Mouse (Mus musculus): Measurements from ENCODE around the gene Lrrc4c.

The Lrrc4c gene

DNA sequence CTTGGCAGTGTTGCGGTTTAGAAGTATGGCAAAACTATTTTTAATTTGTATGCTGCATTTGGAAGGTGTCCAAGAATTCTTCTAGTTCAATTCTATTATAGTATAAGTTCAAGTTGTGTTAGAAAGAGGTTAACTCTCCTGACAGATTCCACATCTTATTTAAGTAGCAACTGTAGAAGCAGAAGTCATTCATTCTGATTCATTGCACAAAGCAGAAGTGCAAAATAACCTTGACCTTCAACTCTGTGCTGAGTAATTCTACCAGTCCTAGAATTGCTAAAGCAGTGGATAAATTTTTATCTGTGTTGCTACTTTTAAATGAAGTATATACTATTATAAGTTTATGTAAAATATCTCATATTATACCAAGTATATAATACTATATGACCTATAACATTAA, 916.1 kb downstream of the Lrrc4c start:
- in situ Hi-C loops (cut with MboI): no loop called here

DNA sequence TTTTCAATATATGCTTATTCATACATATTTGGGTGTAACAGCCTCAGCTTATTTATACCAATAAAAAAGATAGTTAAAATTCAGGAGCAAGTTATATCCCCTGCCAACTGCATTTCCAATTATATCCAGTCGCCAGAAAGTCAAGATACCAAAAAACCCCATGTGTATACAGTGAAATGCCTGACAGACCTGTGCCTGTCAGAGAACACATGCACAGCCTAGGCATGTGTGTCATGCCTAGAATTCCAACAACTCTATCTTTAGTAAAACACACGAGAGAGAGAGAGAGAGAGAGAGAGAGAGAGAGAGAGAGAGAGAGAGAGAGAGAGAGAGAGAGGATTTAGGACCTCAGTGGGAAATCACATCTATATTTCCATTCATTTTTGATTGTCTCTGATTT, 956.7 kb downstream of the Lrrc4c start:
- in situ Hi-C loops (cut with MboI): no loop called here

DNA sequence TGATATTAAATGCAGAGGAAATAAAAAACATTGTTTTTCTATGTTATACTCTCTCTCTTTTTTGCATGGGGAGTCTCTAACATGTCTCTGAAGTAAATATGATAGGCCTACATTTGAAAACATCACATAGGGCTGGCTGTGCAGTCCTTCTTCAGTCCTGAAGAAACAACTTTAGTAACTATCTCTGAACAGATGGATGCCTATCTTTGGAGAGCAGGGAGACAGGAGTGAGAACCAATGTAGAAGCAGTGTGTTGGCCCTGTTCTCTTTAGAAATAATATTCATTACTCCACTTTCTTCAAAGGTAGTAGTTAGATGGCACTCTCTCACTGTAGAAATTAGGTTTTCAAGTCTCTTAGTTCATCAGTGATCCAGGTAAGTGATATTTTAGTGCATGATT, 967.0 kb downstream of the Lrrc4c start:
- in situ Hi-C loops (cut with MboI): no loop called here

DNA sequence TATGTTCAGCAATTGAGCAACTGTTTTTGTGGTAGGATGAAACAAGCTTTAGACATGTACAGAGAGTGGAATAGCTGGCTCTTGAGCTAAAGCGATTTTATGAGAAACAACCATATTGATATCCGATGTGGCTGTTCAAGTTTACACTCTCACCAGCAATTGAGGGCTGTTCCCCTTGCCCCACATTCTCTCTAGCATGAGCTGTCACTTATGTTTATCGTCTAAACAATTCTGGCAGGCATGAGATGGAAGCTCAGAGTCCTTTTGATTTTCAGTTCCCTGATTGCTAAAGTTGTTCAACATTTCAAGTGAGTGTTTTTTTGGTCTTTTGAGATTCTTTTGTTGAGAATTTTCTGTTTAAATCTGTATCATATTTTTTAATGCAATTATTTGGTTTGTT, 976.2 kb downstream of the Lrrc4c start:
- in situ Hi-C loops (cut with MboI): no loop called here

DNA sequence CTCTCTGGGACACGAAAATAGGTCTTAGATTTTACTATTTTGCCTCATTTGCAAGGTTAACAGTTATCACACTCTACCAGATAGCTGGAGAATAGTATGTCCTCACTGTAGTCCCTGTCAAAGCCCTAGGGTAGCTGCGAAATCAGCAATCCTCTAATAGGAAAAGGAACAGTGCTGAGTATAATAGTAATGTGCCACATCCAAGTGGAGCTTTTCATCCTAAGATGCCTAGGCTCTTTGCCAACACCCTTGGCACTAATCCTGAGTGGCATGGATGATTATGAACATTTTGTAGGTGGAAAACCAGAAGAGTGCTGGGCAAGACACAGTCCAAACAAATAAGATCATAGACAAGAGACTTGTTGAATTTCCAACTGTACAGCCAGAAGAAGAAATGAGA, 981.7 kb downstream of the Lrrc4c start:
- in situ Hi-C loops (cut with MboI): no loop called here

DNA sequence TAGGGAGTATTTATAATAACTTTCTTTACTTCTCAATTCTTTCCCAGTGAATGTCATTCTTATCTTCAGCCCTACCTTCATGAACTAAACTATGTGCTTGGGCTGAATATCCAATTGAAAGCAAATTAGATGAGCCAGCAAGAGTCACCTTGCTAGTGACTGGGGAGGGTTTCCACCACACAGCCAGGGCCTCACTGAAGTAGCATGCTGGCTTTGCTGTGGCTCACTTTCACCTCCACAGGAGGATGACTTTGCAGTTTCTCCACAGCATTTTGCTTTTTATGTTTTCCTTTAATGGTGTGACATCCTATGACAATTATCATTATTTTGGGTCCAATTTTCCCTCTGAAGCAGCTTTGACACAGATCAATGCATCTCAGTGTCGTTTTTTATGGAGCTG, 1000.0 kb downstream of the Lrrc4c start:
- in situ Hi-C loops (cut with MboI): no loop called here

DNA sequence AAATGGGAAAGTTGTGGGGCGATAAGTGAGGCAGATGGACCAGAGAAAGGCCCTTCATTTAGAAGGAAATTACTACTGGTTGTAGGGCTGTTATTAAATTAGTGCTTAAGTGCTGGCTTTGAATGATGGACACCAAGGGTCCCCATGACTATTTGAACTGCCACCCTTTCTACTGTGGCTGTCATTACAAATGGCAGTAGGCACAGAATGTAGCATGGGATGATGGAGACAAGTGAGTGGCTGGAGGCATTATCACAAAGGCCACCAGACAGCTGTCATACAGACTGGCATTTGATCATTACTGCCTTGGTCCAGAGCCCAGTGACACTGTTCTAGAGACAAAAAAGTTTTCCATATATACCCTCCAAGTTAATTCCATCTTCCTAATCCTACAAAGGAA, 1000.6 kb downstream of the Lrrc4c start:
- in situ Hi-C loops (cut with MboI): no loop called here

DNA sequence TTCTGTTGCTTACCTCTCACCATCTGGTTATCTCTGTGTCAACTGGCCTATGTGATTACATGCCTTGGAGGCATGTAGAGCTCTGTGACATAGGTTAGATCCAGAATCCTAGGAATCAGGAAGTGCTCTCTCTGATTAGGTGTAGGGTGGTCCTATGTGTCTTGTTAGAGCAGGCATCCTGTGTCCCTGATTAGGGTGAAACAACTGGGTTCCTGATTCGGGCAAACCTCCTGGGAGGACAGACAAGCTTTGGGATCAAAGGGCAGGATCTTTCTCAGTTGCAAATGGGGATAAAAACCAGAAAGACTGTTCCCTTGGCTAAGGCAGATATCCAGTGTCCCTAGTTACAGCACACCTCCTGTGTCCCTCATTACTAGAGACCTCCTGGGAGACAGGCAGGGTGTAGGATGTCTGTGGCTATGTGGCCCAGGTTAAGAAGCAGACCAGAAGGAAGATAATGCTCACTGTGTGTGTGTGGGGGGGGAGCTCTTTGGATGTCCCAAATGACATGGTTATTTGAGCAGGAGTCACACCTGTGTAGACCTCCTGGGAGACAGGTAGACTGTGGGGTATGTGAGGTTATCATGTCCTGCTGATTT, 1014.2 kb downstream of the Lrrc4c start:
- in situ Hi-C loops (cut with MboI): no loop called here

DNA sequence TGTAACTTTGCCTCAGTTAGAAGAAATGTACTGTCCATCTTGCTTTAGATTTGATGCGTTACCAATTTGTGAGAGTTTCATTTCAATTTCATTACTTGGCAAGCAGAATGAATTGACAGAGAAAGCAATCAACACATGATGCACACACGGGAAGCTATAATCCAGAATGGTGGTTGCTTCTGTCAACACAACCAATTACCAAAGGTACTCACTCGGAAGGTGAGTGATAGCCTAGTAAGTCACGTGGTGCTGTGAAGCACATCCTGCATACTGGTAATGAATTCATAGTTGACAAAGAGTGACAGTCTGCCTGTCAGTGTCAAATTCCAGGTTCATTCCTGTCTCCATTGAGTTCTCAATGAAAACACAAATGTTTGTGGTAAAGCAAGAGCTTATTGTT, 1021.7 kb downstream of the Lrrc4c start:
- in situ Hi-C loops (cut with MboI): no loop called here

DNA sequence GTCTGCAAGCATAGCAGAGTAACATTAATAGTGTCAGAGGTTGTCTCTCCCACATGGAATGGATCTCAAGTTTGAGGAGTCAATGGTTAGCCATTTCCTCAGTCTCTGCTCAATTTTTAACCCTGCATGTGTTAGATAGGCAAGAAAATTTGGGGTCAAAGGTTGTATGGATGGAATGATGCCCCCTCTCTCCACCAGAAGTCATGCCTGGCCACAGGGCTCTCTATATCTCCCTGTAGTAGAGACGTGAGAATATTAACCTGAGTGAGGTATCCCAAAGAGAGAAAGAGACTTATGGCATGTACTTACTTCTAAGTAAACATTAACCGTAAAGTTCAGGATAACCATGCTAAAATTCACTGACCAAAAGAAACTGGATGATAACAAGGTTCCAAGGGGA, 1043.3 kb downstream of the Lrrc4c start:
- in situ Hi-C loops (cut with MboI): no loop called here

DNA sequence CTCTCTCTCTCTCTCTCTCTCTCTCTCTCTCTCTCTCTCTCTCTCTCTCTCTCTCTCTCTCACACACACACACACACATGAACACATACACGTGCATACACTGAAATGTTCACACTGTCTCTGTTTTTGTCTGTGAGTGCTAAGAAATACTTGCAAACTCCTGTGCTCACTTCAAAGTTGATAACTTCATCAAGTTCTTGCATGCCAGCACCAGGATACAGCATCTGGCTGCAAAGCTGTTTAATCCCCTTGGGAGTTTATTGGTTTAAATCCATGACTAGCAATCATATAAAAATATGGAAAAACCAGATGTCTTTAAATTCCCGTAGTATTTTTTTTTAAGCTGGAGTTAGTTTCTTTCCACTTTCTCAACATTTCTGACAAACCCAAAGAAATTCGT, 1052.0 kb downstream of the Lrrc4c start:
- in situ Hi-C loops (cut with MboI): no loop called here

DNA sequence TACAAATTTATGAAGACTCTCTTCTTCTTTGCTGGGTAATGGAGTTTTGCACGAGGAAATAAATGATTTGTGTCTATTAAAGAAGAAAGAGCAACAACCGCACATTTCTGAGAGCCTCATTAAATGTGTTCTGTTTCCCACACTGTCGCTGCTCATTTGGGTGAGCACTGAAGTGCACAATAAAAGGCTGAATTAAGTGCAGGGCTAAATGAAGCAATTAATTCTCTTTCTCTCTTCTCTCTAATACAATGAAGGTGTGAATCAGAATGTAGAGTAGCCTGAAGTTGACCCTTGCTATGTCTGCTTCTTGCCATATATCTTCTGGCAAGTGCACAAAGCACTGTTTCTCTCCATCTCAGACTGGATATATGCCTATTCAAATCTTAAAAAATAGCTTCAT, 1073.5 kb downstream of the Lrrc4c start:
- in situ Hi-C loops (cut with MboI): no loop called here

DNA sequence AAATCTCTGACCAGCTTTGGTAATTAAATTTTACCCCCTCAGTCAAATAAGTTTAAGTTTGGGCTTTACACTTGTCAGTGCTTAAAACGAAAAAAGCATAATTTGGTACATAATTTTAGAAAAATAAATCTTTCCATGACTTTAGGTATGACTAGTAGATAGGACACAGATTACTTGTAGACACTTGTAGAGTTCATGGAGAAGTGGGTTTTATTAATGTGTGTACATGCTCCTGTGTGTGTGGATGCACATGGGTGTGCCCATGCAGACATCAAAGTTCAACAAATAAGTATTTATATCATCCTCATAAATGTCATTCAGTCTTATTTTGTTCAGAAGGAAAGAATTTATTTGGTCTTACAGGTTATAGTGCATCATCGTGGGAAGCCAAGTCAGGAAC, 1073.9 kb downstream of the Lrrc4c start:
- in situ Hi-C loops (cut with MboI): no loop called here

DNA sequence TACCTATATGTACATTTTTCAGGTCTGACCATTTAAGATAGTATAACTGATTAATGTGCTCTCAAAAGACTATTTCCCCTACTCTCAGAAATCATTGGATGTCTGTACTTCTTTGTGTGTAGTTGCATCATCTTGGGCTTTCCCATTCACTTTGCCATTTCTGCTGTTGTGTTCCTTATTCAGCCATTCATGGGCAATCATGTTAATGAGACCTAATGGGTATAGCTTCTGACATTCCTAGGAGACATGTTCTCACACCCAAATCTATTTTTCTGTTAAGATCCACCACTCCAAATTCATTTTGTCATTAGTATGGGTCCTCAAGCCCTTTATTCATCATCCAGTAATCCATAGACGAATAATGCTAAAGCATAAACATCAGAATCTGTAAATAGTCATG, 1095.1 kb downstream of the Lrrc4c start:
- in situ Hi-C loops (cut with MboI): no loop called here

DNA sequence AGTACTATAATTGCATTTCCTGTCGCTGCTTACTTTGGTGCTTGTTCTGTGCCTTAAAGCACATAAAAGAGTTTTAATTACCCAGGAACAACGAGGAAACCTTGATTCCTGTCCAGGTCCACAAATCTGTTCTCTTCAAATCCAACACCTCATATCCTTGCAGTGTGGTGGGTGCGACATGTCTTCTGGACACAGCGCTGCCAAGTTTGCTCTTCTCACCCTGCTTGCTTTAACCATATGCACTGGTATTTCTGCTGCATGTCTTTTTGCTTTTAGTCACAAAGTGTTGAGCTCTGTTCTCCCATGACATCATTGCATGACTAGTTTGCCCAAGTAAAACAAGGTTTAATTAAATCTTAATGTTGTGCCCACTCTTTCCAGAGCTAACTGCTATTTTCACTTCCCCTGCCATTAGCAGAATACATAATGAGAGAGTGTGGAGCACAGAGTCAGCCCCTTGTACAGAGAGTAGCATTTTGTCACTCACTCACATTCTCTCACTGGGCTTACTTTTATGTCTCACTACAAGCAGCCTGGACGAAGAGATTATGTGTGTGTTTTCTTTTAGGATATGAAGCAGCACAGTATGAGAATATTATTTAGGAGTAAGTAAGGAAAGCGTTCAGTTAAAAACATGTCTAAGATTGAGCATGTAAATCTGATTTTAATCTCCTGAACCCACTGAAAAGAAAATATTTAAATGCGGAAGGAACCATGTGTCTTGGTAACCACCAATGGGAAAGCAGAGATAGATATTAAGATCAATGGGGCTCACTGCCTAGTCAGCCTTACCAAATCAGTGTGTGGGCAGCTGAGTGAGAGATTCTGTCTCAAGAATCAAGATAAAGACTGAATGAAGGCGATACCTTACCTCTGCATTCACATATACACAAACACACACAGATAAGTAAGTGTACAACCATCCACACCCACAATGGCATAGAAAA, 1096.7 kb downstream of the Lrrc4c start:
- in situ Hi-C loops (cut with MboI): no loop called here

DNA sequence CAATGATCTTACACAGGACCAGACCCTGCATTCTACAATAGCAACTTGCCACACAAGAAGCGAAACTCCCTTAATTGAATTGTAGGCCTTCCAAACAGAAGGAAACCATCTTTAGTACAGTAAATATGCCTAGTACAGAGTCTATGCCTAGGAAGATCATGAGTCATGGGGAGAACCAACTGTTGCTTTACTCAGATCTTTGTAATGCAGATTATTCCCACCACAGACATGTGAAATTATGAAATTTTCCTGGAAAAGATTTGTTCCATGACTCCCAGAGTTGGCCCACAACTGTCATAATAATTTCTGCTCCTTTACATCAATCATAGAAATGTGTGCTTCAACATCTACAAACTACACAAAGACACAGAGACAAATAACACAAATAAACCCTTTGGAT, 1116.2 kb downstream of the Lrrc4c start:
- in situ Hi-C loops (cut with MboI): no loop called here

DNA sequence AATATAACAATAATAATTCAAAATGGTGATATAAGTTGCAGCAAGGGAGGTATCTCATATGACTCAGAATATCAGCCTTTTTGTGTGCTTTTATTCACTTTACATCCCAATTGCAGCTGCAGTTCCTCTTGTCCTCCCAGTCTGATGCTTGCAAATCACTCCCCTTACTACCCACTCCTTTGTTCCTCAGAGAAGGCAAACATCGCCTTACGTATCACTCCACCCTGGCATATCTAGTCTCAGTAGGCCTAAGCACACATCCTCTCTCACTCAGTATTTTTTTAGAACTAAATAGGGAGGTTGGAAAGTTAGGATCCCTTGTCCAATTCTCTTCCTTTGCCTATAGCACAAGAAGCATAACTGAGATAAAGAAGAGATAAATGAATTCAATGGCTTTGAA, 1117.6 kb downstream of the Lrrc4c start:
- in situ Hi-C loops (cut with MboI): no loop called here

DNA sequence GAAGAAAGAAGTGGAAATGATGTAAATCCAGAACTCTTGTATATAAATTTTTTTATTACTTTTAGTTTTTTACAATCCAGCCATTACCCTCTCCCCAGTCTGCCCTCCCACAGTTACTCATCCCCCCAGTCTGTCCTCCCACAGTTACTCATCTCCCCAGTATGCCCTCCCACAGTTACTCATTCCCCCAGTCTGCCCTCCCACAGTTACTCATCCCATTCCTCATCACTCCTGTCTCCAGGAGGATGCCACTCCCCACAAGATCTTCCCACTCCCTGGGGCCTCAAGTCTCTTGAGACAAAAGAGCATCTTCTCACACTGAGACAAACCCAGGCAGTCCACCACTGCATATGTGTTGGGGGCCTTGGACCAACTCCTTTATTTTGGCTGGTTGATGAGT, 1119.8 kb downstream of the Lrrc4c start:
- in situ Hi-C loops (cut with MboI): no loop called here

DNA sequence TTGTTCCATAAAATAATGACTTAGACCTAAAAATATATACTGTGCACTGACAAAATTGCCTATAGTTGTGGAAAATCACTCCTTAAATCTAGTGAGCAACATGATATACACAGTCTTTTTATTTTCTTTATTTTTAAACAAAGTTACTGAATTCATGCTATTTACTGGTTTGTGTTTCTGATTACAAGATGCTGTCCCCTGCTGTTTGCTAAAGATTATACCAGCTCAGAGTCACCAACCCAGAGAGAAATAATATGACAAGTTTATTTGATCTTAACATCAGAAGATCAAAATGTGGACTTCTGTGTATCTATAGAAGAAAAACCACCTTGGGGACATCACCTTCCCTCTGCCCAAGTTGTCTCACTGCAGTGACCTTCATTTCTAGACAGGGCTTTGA, 1145.6 kb downstream of the Lrrc4c start:
- in situ Hi-C loops (cut with MboI): no loop called here

DNA sequence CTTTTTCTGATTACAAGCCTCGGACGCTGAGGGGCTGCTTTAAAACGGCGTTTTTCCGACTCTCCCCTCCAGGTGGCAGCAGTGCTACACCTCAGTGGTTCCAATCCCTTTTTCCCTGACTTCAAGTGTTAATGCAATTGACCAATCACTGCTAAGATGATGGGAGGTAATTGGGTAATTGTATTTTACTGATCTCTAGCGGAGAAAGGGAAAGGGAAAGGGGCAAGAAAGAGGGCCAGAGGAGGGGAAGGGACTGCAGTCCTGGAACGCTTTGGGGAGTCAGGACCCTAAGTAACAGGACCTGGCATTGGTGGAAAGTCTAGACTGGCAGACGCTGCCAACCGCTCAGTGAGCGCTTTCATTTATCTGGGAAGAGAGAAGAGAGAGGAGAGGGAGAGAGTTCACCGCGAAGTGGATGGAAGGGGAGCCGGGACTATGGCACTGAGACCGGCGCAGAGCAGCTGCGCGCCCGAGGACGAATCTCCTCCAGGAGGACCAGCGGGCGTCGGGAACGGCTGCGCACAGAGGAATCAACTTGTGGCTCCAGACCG, 1148.3 kb downstream of the Lrrc4c start:
- in situ Hi-C loops (cut with MboI): no loop called here

DNA sequence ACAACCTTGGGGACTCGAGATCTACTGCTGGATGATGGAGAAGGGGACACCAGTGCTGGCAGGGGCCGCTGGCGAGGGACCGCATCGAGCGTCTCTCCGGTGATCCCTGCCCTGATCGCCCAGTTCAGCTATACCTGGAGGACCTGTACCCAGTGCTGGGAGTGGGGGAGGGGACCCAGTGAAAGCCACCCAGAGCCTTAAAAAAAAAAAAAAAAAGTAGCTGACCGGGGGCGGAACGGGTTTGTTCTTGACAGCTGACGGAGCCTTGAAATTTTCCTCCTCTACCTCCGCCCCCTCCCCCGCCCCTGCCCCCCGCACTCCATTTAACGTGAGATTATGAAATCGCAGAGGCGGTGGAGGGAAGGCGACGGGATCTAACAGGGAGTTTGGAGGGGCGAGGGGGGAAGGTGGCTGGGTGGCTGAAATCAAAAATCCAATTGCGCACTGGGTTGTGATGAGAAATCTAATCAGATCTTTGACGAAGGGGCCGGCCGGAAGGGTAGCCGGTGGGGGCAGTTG, 1149.1 kb downstream of the Lrrc4c start:
- in situ Hi-C loops (cut with MboI): no loop called here

DNA sequence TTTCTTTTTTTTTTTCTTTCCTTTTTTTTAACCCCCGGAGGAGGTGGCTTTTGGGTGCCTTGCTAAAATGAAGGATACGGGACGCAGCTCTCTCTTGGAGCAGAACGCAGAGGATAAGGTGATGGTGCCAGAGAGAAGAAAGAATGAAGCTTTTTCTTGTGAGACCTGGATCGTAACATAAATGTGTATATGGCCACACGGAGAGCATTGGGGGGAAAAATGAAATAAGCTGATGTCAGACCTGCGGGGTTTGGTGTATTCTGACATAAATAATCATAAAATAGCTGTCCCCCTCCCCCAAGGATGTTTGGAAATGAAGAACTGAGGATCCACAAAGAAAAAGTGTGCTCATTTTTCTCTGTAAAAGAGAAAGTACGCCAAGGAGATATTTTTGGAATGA, 1149.7 kb downstream of the Lrrc4c start:
- in situ Hi-C loops (cut with MboI): no loop called here

DNA sequence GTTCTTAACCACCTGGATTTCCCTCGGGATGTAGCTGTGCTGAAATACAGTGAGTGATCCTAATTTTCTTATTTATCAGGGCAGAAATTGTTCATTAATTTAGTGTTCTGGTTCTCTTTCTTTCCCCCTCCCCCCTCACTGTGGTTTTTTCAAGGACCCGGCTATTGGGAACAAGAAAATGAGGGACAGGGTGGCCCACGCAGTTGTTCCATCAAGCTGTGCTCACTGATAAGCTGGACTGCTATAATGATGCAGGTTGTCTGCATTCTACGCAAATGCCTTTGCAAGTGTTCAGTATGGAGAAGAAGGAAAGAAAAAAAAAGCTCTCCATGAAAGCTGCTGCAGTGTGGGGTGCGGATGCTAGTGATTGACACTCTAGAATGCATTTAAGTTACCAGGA, 1150.4 kb downstream of the Lrrc4c start:
- in situ Hi-C loops (cut with MboI): no loop called here

All from mature B cell (primary cell).